Mouse (Mus musculus) testis, adult 2 months (tissue): ENCODE results near the gene Auh.

Experiments
- CTCF ChIP-seq: fragments of 200-500 bp; IDR thresholded peaks from 2 replicates; pipeline ENCODE4 v1.5.1; 2012; ENCODE audit warnings: low read depth, mild to moderate bottlenecking, inconsistent platforms, low read length, moderate library complexity; ENCODE audit not compliant: control insufficient read depth, insufficient read depth, insufficient replicate concordance
- POLR2A ChIP-seq: fragments of 200-500 bp; IDR thresholded peaks from 2 replicates; pipeline ENCODE4 v1.6.1; 2012; ENCODE audit warnings: low read depth, mild to moderate bottlenecking, inconsistent platforms, low read length, moderate library complexity; ENCODE audit not compliant: control insufficient read depth

DNA sequence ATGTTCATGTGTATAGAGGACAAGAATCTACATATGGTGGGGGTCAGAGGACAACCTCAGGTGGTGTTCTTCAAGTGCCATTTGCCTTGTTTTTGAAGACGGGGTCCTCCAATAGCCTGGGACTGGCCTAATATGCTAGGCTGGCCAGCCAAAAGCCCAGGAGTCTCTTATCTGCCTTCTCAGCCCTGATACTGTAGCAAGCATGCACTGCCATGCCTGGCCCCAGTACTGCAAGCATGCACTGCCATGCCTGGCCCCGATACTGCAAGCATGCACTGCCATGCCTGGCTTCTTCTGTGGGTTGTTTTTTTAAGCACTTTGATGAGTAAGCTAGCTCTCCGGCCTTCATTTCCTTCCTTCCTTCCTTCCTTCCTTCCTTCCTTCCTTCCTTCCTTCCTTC, 115.7 kb downstream of the Auh start:
- TF ChIP-seq CTCF (no peak), POLR2A (no peak)
